Mouse (Mus musculus): ENCODE results near the gene Lmna. TPM values are rescaled to one million over a fixed set of nuclear protein-coding genes. Genes with fewer than 3 reads are reported as not detected.

Lmna gene
- total and polyA plus RNA-seq, 3 experiments: 128 to 388 (median 302) TPM

GRCm38 (mm10) chr3:88526157-88527131, 16.7 kb upstream of the Lmna start (continued):
- peak; percentile 90 for TF ChIP-seq ZC3H11A (IDR thresholded peaks at IDR 0.05; ENCODE audit: low read depth, low read length)
- TF ChIP-seq EP300 (IDR thresholded peaks at IDR 0.05; ENCODE audit: low read depth in 1 of 2, low read length in 2 of 2): peak in 1 of 2 experiments; percentile 30; a peak in 1 of 4 replicates
- TF ChIP-seq CHD1 (IDR thresholded peaks at IDR 0.05; ENCODE audit: low read depth, low read length): no peak
- no peak for TF ChIP-seq USF2 (IDR thresholded peaks at IDR 0.05; ENCODE audit: borderline replicate concordance in 1 of 2, insufficient read depth in 1 of 2, low read depth in 1 of 2, low read length in 2 of 2)
- peak; percentile 98 for TF ChIP-seq JUND (IDR thresholded peaks at IDR 0.05; ENCODE audit: low read depth, low read length)

- TF ChIP-seq CTCF (IDR thresholded peaks at IDR 0.05 in 2 of 3, conservative IDR thresholded peaks at IDR 0.05 in 1 of 3; ENCODE audit: control insufficient read depth in 1 of 3, insufficient read depth in 1 of 3, low read depth in 2 of 3, low read length in 3 of 3, poor library complexity in 1 of 3, severe bottlenecking in 1 of 3) (peak in 1 of 3 experiments; percentile 9; a peak in 1 of 6 replicates), KAT2A (conservative IDR thresholded peaks at IDR 0.05; ENCODE audit: low read depth, low read length) (no peak), NRF1 (IDR thresholded peaks at IDR 0.05; ENCODE audit: insufficient read depth, low read depth, low read length, poor library complexity, severe bottlenecking) (no peak), ZMIZ1 (IDR thresholded peaks at IDR 0.05; ENCODE audit: low read depth, low read length) (no peak), MYC (IDR thresholded peaks at IDR 0.05; ENCODE audit: low read depth, low read length) (no peak)
- H3K27ac ChIP-seq (ENCODE audit: control insufficient read depth, low read depth, low read length): no peak overlapping the region
- DNase-seq (ENCODE audit: low read depth, low spot score): no peak
Observed at GRCm38 (mm10) chr3:88525021-88525420, 15.3 kb upstream of the Lmna start.

GRCm38 (mm10) chr3:88523027-88523426, 13.3 kb upstream of the Lmna start:
- H3K4me1 ChIP-seq (ENCODE audit: control insufficient read depth in 1 of 2, insufficient read depth in 2 of 2, low read length in 2 of 2): peaks cover 0 to 3% of the 10 kb centered on the region in 2 experiments; a peak in 1 of 4 replicates
- no peaks in the 10 kb centered on the region for H3K9me3 ChIP-seq (replicated peaks; ENCODE audit: insufficient read depth, low read length)
- no peak overlapping the region for H3K9ac ChIP-seq (ENCODE audit: control insufficient read depth, low read depth, low read length, poor library complexity, severe bottlenecking)
- no peak overlapping the region for H3K27ac ChIP-seq (ENCODE audit: control insufficient read depth, low read depth, low read length)
- DNase-seq (ENCODE audit: low read depth, low spot score): no peak
- H3K79me2 ChIP-seq (ENCODE audit: control insufficient read depth, insufficient read depth, low read length, poor library complexity): no peaks in the 10 kb centered on the region
- no peak overlapping the region for H3K4me3 ChIP-seq (ENCODE audit: control insufficient read depth in 1 of 2, insufficient read depth in 1 of 2, low read depth in 2 of 2, low read length in 2 of 2)
- TF ChIP-seq MAFK (IDR thresholded peaks at IDR 0.05; ENCODE audit: borderline replicate concordance, low read depth, low read length) (no peak), CTCF (IDR thresholded peaks at IDR 0.05 in 2 of 3, conservative IDR thresholded peaks at IDR 0.05 in 1 of 3; ENCODE audit: control insufficient read depth in 1 of 3, insufficient read depth in 1 of 3, low read depth in 2 of 3, low read length in 3 of 3, poor library complexity in 1 of 3, severe bottlenecking in 1 of 3) (0 out of 6 replicates have a peak, but pooled peaks of 1 of the 3 experiments have one; percentile 2)
- no peaks in the 10 kb centered on the region for H3K36me3 ChIP-seq (ENCODE audit: control insufficient read depth in 1 of 2, insufficient read depth in 2 of 2, low read length in 2 of 2)
- H3K27me3 ChIP-seq (ENCODE audit: control insufficient read depth in 1 of 2, insufficient read depth in 2 of 2, low read length in 2 of 2): no peaks in the 10 kb centered on the region

More at GRCm38 (mm10) chr3:88525021-88525420, 15.3 kb upstream of the Lmna start:
- H3K36me3 ChIP-seq (ENCODE audit: control insufficient read depth in 1 of 2, insufficient read depth in 2 of 2, low read length in 2 of 2): no peaks in the 10 kb centered on the region
- no peaks in the 10 kb centered on the region for H3K27me3 ChIP-seq (ENCODE audit: control insufficient read depth in 1 of 2, insufficient read depth in 2 of 2, low read length in 2 of 2)
- H3K9me3 ChIP-seq (replicated peaks; ENCODE audit: insufficient read depth, low read length): no peaks in the 10 kb centered on the region
- H3K9ac ChIP-seq (ENCODE audit: control insufficient read depth, low read depth, low read length, poor library complexity, severe bottlenecking): no peak overlapping the region
- H3K79me2 ChIP-seq (ENCODE audit: control insufficient read depth, insufficient read depth, low read length, poor library complexity): no peaks in the 10 kb centered on the region
- H3K4me1 ChIP-seq (ENCODE audit: control insufficient read depth in 1 of 2, insufficient read depth in 2 of 2, low read length in 2 of 2): peaks cover 0 to 10% of the 10 kb centered on the region in 2 experiments; a peak in 2 of 4 replicates
- no peak overlapping the region for H3K4me3 ChIP-seq (ENCODE audit: control insufficient read depth in 1 of 2, insufficient read depth in 1 of 2, low read depth in 2 of 2, low read length in 2 of 2)

All from MEL (cell line).